Mouse (Mus musculus) MEL (cell line): ENCODE results near the gene Filip1l. TPM values are rescaled to one million over a fixed set of nuclear protein-coding genes. Genes with fewer than 3 reads are reported as not detected.

Source experiments
- DNase-seq: peaks from one replicate; pipeline ENCODE4 v3.0.0; 2011; ENCODE audit warnings: low read depth, low spot score
- H3K27ac ChIP-seq: 2 replicates; pipeline ENCODE4 v1.5.1; 2012; ENCODE audit warnings: low read depth, mild to moderate bottlenecking, control low read depth, low read length, moderate library complexity; ENCODE audit not compliant: control insufficient read depth
- H3K27me3 ChIP-seq, 2 experiments: fragments of 150-350 bp in 1 of 2; sonication (generic) in 1 of 2; 2 replicates each; pipeline ENCODE4 v1.6.1; 2012; ENCODE audit warnings: low read length in 2 of 2, mild to moderate bottlenecking in 2 of 2, improper control_type of control experiment in 1 of 2, moderate library complexity in 1 of 2; ENCODE audit not compliant: insufficient read depth in 2 of 2, control insufficient read depth in 1 of 2
- H3K36me3 ChIP-seq, 2 experiments: 2 replicates each; pipeline ENCODE4 v1.6.1; 2012 to 2014; ENCODE audit warnings: low read length in 2 of 2, improper control_type of control experiment in 1 of 2, inconsistent platforms in 1 of 2, mild to moderate bottlenecking in 1 of 2; ENCODE audit not compliant: insufficient read depth in 2 of 2, control insufficient read depth in 1 of 2
- H3K4me1 ChIP-seq, 2 experiments: fragments of 150-350 bp in 1 of 2; sonication (generic) in 1 of 2; 2 replicates each; pipeline ENCODE4 v1.6.1; 2012; ENCODE audit warnings: low read length in 2 of 2, improper control_type of control experiment in 1 of 2, mild to moderate bottlenecking in 1 of 2; ENCODE audit not compliant: insufficient read depth in 2 of 2, control insufficient read depth in 1 of 2
- H3K4me3 ChIP-seq, 2 experiments: fragments of 150-350 bp in 1 of 2; sonication (generic) in 1 of 2; 2 replicates each; pipeline ENCODE4 v1.5.1; 2012; ENCODE audit warnings: low read depth in 2 of 2, low read length in 2 of 2, mild to moderate bottlenecking in 2 of 2, moderate library complexity in 2 of 2, control low read depth in 1 of 2, improper control_type of control experiment in 1 of 2; ENCODE audit not compliant: control insufficient read depth in 1 of 2, insufficient read depth in 1 of 2
- H3K79me2 ChIP-seq: 2 replicates; pipeline ENCODE4 v1.6.1; 2012; ENCODE audit warnings: mild to moderate bottlenecking, low read length, moderate library complexity; ENCODE audit not compliant: control insufficient read depth, poor library complexity, insufficient read depth
- H3K9ac ChIP-seq: 2 replicates; pipeline ENCODE4 v1.6.1; 2012; ENCODE audit warnings: low read depth, mild to moderate bottlenecking, control low read depth, low read length, moderate library complexity; ENCODE audit not compliant: control insufficient read depth, poor library complexity, severe bottlenecking
- H3K9me3 ChIP-seq: fragments of 150-350 bp; sonication (generic); replicated peaks from 2 replicates; pipeline ENCODE4 v1.6.1; 2012; ENCODE audit warnings: mild to moderate bottlenecking, low read length, improper control_type of control experiment, moderate library complexity; ENCODE audit not compliant: insufficient read depth
- CHD2 ChIP-seq: IDR thresholded peaks from 2 replicates; pipeline ENCODE4 v1.6.1; 2011; ENCODE audit warnings: low read length, improper control_type of control experiment
- E2F4 ChIP-seq: IDR thresholded peaks from 2 replicates; pipeline ENCODE4 v1.6.1; 2011; ENCODE audit warnings: low read depth, low read length, improper control_type of control experiment, borderline replicate concordance
- HCFC1 ChIP-seq: IDR thresholded peaks from 2 replicates; pipeline ENCODE4 v1.6.1; 2012; ENCODE audit warnings: low read depth, mild to moderate bottlenecking, inconsistent platforms, low read length, improper control_type of control experiment, moderate library complexity
- JUND ChIP-seq: IDR thresholded peaks from 2 replicates; pipeline ENCODE4 v1.6.1; 2011; ENCODE audit warnings: low read depth, mild to moderate bottlenecking, improper control_type of control experiment, low read length
- KAT2A ChIP-seq: conservative IDR thresholded peaks from 2 replicates; pipeline ENCODE4 v1.6.1; 2012; ENCODE audit warnings: low read depth, low read length, improper control_type of control experiment, inconsistent platforms
- MAFK ChIP-seq: IDR thresholded peaks from 2 replicates; pipeline ENCODE4 v1.6.1; 2011; ENCODE audit warnings: low read depth, mild to moderate bottlenecking, low read length, improper control_type of control experiment, borderline replicate concordance
- POLR2A ChIP-seq, 2 experiments: IDR thresholded peaks; 2 replicates each; pipeline ENCODE4 v1.6.1; 2011 to 2012; ENCODE audit warnings: low read length in 2 of 2, mild to moderate bottlenecking in 2 of 2, control low read depth in 1 of 2, improper control_type of control experiment in 1 of 2, low read depth in 1 of 2, moderate library complexity in 1 of 2; ENCODE audit not compliant: control insufficient read depth in 1 of 2, insufficient read depth in 1 of 2, poor library complexity in 1 of 2
- RAD21 ChIP-seq: IDR thresholded peaks from 2 replicates; pipeline ENCODE4 v1.6.1; 2011; ENCODE audit warnings: mild to moderate bottlenecking, low read depth, low read length, improper control_type of control experiment
- RCOR1 ChIP-seq: IDR thresholded peaks from 2 replicates; pipeline ENCODE4 v1.6.1; 2012; ENCODE audit warnings: low read depth, mild to moderate bottlenecking, inconsistent platforms, low read length, improper control_type of control experiment
- TAL1 ChIP-seq: IDR thresholded peaks from 2 replicates; pipeline ENCODE4 v1.6.1; 2012; ENCODE audit warnings: mild to moderate bottlenecking, inconsistent platforms, low read length, moderate library complexity, mixed read lengths
- TCF12 ChIP-seq: IDR thresholded peaks from 2 replicates; pipeline ENCODE4 v1.6.1; 2014; ENCODE audit warnings: low read depth, mild to moderate bottlenecking, inconsistent platforms, low read length, improper control_type of control experiment, moderate library complexity
- ZNF384 ChIP-seq: IDR thresholded peaks from 2 replicates; pipeline ENCODE4 v1.6.1; 2012; ENCODE audit warnings: low read depth, mild to moderate bottlenecking, inconsistent platforms, low read length, improper control_type of control experiment
- polyA plus RNA-seq, 2 experiments: library from polyadenylated mRNA; stranded (reverse) in 1 of 2; unstranded in 1 of 2; fragments of >175 nt in 1 of 2; fragments of >200 nt in 1 of 2; gene quantifications; 2 replicates each; pipeline versions ENCODE4 v1.2.1 to v1.2.4; 2012; ENCODE audit warnings: low replicate concordance in 2 of 2, low read depth in 1 of 2; ENCODE audit not compliant: insufficient read length in 2 of 2, insufficient read depth in 1 of 2, missing spikeins in 1 of 2
- total RNA-seq: library from RNA; depleted of rRNA; stranded (reverse); fragments of 300-350 nt; gene quantifications from 2 replicates; pipeline ENCODE4 v1.2.3, GENCODE M21; 2012

The Filip1l gene
- total and polyA plus RNA-seq, 3 experiments = 0.27 to 1.8 TPM; not detected in 1

- no peak overlapping the region for H3K4me3 ChIP-seq
These were observed 92.5 kb downstream of the Filip1l start for GRCm38 (mm10) chr16:57445096-57446094.

DNA sequence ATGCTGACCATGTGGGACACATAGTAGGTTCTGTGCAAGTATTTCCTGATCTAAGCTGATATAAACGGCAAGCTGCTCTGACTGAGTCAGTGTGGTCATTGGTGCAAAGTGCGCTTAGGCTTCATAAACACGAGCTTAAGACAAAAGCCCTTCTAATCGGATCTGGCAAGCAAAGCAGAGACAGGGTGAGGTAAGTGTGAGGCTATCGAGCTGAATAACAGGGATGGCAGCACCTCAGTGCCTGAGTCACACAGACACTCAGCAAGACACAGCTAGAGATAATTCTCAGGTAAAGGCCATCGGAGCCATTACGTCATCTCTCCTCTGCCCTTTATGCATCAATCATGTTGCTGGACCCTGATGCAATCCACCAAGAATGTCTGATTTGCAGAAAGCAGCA, 100.1 kb downstream of the Filip1l start:
- H3K4me3 ChIP-seq = no peak overlapping the region
- no peak for DNase-seq
- H3K9ac ChIP-seq = no peak overlapping the region
- H3K27ac ChIP-seq = no peak overlapping the region
- peaks cover 0 to 1% of the 10 kb centered on the region in 2 experiments; a peak in 1 of 4 replicates for H3K36me3 ChIP-seq
- TF ChIP-seq TCF12 = no peak
- TF ChIP-seq MAFK = no peak
- TF ChIP-seq KAT2A = no peak
- no peak for TF ChIP-seq RCOR1
- TF ChIP-seq RAD21 = no peak
- no peak for TF ChIP-seq E2F4
- TF ChIP-seq TAL1 = no peak
- TF ChIP-seq CHD2 = no peak
- TF ChIP-seq, all 39 proteins: peak for 0
- Histone ChIP-seq H3K4me1 (no peaks in the 10 kb centered on the region), H3K27me3 (no peaks in the 10 kb centered on the region), H3K9me3 (no peaks in the 10 kb centered on the region), H3K79me2 (no peaks in the 10 kb centered on the region)

More at GRCm38 (mm10) chr16:57445096-57446094, 92.5 kb downstream of the Filip1l start:
- Histone ChIP-seq H3K9ac (no peak overlapping the region), H3K27me3 (no peaks in the 10 kb centered on the region), H3K4me1 (no peaks in the 10 kb centered on the region; a peak in 1 of 4 replicates), H3K9me3 (no peaks in the 10 kb centered on the region), H3K27ac (no peak overlapping the region), H3K36me3 (peaks cover 0 to 4% of the 10 kb centered on the region in 2 experiments; a peak in 2 of 4 replicates), H3K79me2 (no peaks in the 10 kb centered on the region)
- TF ChIP-seq ZNF384 (no peak), HCFC1 (no peak), JUND (no peak), POLR2A (IDR thresholded peaks at IDR 0.05; ENCODE audit: control insufficient read depth in 1 of 2, insufficient read depth in 1 of 2, low read depth in 1 of 2, low read length in 2 of 2, poor library complexity in 1 of 2) (no peak), CHD2 (no peak)
- no peak for DNase-seq
